Mouse (Mus musculus) embryonic facial prominence, embryonic 15.5 days (tissue): ENCODE measurements around the gene H2afv. TPM values are rescaled to one million over a fixed set of nuclear protein-coding genes. Genes with fewer than 3 reads are reported as not detected.
A peak's percentile ranks its signal among the peaks of the same experiment; 100 is the strongest.
"Not testable (repeated sequence)": the region's sequence is repeated elsewhere in the genome, so short reads cannot be mapped to it uniquely, and the experiment has no call there.

Experiments used
- ATAC-seq: fragments of 200-750 bp; cut with Nextera tagmentation; 2 replicates; pipeline ENCODE4 v1.8.0; 2017; ENCODE audit warnings: low read depth, moderate TSS enrichment; ENCODE audit not compliant: insufficient number of reproducible peaks, low FRiP score, low TSS enrichment
- H3K27ac ChIP-seq: fragments of 300-500 bp; sonication (generic); replicated peaks from 2 replicates; pipeline ENCODE4 v1.5.1; 2015; ENCODE audit warnings: mild to moderate bottlenecking, inconsistent platforms
- H3K27me3 ChIP-seq: fragments of 300-500 bp; sonication (generic); 2 replicates; pipeline ENCODE4 v1.6.1; 2015; ENCODE audit warnings: inconsistent platforms
- H3K36me3 ChIP-seq: fragments of 300-500 bp; sonication (generic); 2 replicates; pipeline ENCODE4 v1.6.1; 2015; ENCODE audit warnings: mild to moderate bottlenecking, inconsistent platforms
- H3K4me1 ChIP-seq: fragments of 300-500 bp; sonication (generic); 2 replicates; pipeline ENCODE4 v1.6.1; 2015; ENCODE audit warnings: inconsistent platforms
- H3K4me2 ChIP-seq: fragments of 300-500 bp; sonication (generic); replicated peaks from 2 replicates; pipeline ENCODE4 v1.6.1; 2015; ENCODE audit warnings: mild to moderate bottlenecking, inconsistent platforms
- H3K4me3 ChIP-seq: fragments of 300-500 bp; sonication (generic); replicated peaks from 2 replicates; pipeline ENCODE4 v1.5.1; 2015; ENCODE audit warnings: mild to moderate bottlenecking, inconsistent platforms
- H3K9ac ChIP-seq: fragments of 300-500 bp; sonication (generic); 2 replicates; pipeline ENCODE4 v1.6.1; 2015; ENCODE audit warnings: inconsistent platforms
- H3K9me3 ChIP-seq: fragments of 300-500 bp; sonication (generic); replicated peaks from 2 replicates; pipeline ENCODE4 v1.6.1; 2016; ENCODE audit warnings: inconsistent platforms
- WGBS: fragments of 180-500 bp; shearing (Covaris S2); methylation state at CpG from one replicate; pipeline ENCODE4 v1.1.7; 2015; 5-methylcytosine and 5-hydroxymethylcytosine counted together
- polyA plus RNA-seq: library from polyadenylated mRNA; unstranded; fragments of >200 nt; fragmentation: Nextera tagmentation; extraction: Ambion mirVana; gene quantifications from 2 replicates; pipeline ENCODE4 v1.2.1, GENCODE M21; 2015

H2afv gene
- polyA plus RNA-seq, 1 experiment from 2014 or later, result 443 TPM

DNA sequence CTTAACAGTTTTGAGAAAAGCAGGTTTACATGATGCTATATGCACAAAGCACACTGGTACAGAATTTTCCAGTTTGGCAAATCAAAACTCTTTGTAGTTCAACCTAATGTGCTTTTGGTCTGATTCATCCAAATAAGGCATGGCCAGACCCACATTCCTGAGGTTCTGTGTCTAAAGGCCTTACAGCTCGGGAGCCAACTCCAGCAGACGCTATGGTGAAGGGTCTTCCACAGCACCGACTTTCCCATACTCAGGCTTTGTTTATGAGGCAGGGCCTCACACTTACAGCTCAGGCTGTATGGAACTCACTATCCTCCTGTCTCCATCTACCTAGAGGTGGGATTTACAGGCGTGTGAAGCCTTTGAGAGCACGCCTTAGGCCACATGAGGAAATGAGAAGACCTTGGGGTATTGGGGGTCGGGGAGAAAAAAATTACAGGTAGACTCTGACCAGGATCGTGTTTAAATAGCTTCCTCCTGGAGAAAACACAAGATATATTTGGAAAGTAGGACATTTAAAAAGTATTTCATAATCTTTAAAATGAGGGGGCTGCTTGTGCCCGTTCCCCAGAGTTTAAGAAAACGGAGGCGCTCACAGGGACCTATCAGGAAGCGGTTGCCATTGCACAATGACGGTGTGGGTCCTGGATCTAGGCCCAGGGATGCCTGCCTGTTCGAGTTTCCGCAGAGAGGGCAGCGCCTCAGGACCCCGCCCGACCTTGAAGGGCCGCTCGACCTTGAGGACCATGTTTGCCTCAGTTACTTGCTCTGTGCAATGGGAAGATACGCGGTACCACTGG, 29.3 kb downstream of the H2afv start, which contains the start of gene Ppia:
Gene Ppia (plus strand): TSS at position 693 of the 800 bp plus-strand sequence.
- ATAC-seq, result peak; percentile 62
- H3K27ac ChIP-seq, result peak within 1 kb of the TSS; percentile 99
- peaks cover 20% of the 10 kb centered on the region for H3K36me3 ChIP-seq
- H3K27me3 ChIP-seq, result no peaks in the 10 kb centered on the region
- 2% methylated on average over 21 of the region's 21 CpGs for WGBS
- H3K9me3 ChIP-seq, result no peaks in the 10 kb centered on the region
- peak within 1 kb of the TSS; percentile 90 for H3K4me3 ChIP-seq
- peak within 1 kb of the TSS; percentile 98 for H3K9ac ChIP-seq
- peaks cover 32% of the 10 kb centered on the region for H3K4me1 ChIP-seq
- peak within 1 kb of the TSS; percentile 72 for H3K4me2 ChIP-seq

DNA sequence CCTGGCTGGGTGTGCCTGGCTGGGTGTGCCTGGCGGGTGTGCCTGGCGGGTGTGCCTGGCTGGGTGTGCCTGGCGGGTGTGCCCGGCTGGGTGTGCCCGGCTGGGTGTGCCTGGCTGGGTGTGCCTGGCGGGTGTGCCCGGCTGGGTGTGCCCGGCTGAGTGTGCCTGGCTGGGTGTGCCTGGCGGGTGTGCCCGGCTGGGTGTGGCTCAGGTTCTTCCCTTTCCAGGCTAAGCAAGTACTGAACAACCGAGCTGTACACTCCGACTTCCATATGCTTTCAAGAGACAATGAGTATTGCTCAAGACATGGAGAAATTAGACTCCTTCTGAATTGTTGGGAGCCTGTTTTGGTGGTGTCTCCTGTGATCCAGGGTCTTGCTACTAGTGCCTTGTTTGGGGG, 31.0 kb downstream of the H2afv start:
- H3K36me3 ChIP-seq, result 0 out of 2 replicates have a peak, but pooled peaks cover 6% of the 10 kb centered on the region
- H3K9ac ChIP-seq, result no peak overlapping the region
- no peak overlapping the region for H3K4me2 ChIP-seq
- H3K27ac ChIP-seq, result no peak overlapping the region
- H3K4me1 ChIP-seq, result peaks cover 30% of the 10 kb centered on the region
- ATAC-seq, result no peak
- no peak overlapping the region for H3K4me3 ChIP-seq
- no peaks in the 10 kb centered on the region for H3K27me3 ChIP-seq
- H3K9me3 ChIP-seq, result no peaks in the 10 kb centered on the region
- WGBS, result 96% methylated on average over 12 of the region's 12 CpGs

GRCm38 (mm10) chr11:6411684-6412083, 32.6 kb downstream of the H2afv start:
- no peak for ATAC-seq
- H3K4me2 ChIP-seq, result no peak overlapping the region
- H3K4me3 ChIP-seq, result no peak overlapping the region
- H3K4me1 ChIP-seq, result peaks cover 29% of the 10 kb centered on the region
- 2% methylated on average over 5 of the region's 5 CpGs for WGBS
- no peak overlapping the region for H3K9ac ChIP-seq
- no peaks in the 10 kb centered on the region for H3K36me3 ChIP-seq
- no peaks in the 10 kb centered on the region for H3K27me3 ChIP-seq
- H3K27ac ChIP-seq, result no peak overlapping the region
- no peaks in the 10 kb centered on the region for H3K9me3 ChIP-seq

DNA sequence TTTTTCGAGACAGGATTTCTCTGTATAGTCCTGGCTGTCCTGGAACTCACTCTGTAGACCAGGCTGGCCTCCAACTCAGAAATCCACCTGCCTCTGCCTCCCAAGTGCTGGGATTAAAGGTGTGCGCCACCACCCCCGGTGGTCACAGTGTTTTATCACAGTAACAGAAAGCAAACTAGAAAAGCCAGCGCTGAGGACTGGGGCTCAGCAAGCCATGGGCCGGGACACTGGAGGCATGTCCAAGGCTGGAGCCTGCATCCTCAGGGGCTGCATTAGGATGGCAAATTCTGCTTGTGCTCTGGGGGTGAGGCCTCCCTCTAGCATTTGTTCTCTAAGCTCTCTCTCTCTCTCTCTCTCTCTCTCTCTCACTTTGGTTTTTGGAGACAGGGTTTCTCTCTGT, 33.5 kb downstream of the H2afv start:
- H3K9ac ChIP-seq, H3K4me2 ChIP-seq, H3K27me3 ChIP-seq, H3K9me3 ChIP-seq, H3K27ac ChIP-seq, H3K36me3 ChIP-seq, ATAC-seq, H3K4me3 ChIP-seq: not testable (repeated sequence)
- peaks cover 38% of the 10 kb centered on the region for H3K4me1 ChIP-seq
- 90% methylated on average over 5 of the region's 5 CpGs for WGBS

DNA sequence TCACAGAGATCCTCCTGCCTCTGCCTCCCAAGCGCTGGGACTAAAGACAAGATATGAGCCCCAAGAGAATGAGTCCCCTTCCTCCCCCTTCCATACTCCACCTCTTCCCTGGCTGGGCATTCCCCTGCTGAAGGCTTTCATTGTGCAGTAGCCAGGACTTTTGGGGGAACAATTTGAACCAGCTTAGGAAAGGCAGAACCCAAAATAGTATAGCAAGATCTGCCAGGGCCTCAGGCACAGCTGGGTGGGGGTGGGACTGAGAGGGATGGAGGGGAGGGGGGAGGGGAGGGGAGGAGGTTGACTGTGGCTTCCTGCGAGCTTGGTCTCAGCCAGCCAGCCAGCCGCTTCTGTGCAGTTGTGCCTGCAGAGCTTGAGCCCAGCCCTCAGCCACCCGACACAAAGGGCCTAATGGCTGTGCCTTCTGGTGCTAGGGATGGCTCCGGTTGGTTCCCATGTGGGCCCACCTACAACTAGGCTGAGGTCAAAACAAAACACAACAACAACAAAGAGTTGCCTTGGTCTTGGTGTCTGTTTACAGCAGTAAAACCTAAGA, 34.1 kb downstream of the H2afv start:
- Histone ChIP-seq H3K9me3 (no peaks in the 10 kb centered on the region), H3K36me3 (peaks cover 3% of the 10 kb centered on the region), H3K27ac (peak overlapping the region; percentile 45; the same call in 1 of the 2 replicates), H3K27me3 (no peaks in the 10 kb centered on the region), H3K4me3 (no peak overlapping the region), H3K9ac (no peak overlapping the region), H3K4me1 (peaks cover 44% of the 10 kb centered on the region), H3K4me2 (no peak overlapping the region)
- no peak for ATAC-seq
- WGBS, result 45% methylated on average over 5 of the region's 5 CpGs

DNA sequence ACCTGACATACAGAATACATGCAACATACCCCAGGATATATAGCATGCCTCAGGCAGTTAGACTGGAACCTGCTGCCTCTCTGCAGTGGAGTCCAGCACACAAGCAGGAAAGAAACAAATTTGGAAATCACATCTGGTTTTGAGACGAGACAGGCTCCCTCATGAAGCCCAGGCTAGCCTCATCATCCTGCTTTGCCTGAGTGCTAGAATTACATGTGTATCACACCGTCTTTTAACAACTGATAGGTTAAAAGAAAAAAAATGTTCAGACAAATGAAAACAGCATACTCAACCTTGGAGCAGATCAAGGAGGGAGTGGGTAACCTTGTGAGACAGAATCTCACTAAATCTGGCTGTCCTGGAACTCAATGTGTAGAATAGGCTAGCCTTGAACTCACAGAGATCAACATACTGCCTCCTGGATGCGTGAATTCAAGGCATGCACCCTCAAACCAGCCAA, 37.1 kb downstream of the H2afv start:
- no peak overlapping the region for H3K4me2 ChIP-seq
- WGBS, result 60% methylated on average over 3 of the region's 3 CpGs
- ATAC-seq, result no peak

GRCm38 (mm10) chr11:6406251-6407161, 37.7 kb downstream of the H2afv start:
- no peaks in the 10 kb centered on the region for H3K9me3 ChIP-seq
- H3K4me2 ChIP-seq, result peak overlapping the region; percentile 29
- H3K36me3 ChIP-seq, result peaks cover 39% of the 10 kb centered on the region
- peak overlapping the region; percentile 92 for H3K27ac ChIP-seq
- no peaks in the 10 kb centered on the region for H3K27me3 ChIP-seq
- peaks cover 45% of the 10 kb centered on the region for H3K4me1 ChIP-seq
- H3K9ac ChIP-seq, result no peak overlapping the region
- ATAC-seq, result peak; percentile 61
- no peak overlapping the region for H3K4me3 ChIP-seq
- 24% methylated on average over 14 of the region's 14 CpGs for WGBS

More for the DNA sequence above, 37.1 kb downstream of the H2afv start:
- Histone ChIP-seq H3K9ac (no peak overlapping the region), H3K27ac (peak overlapping the region; percentile 92), H3K27me3 (no peaks in the 10 kb centered on the region), H3K36me3 (peaks cover 32% of the 10 kb centered on the region), H3K9me3 (no peaks in the 10 kb centered on the region), H3K4me1 (peaks cover 48% of the 10 kb centered on the region), H3K4me3 (no peak overlapping the region)

DNA sequence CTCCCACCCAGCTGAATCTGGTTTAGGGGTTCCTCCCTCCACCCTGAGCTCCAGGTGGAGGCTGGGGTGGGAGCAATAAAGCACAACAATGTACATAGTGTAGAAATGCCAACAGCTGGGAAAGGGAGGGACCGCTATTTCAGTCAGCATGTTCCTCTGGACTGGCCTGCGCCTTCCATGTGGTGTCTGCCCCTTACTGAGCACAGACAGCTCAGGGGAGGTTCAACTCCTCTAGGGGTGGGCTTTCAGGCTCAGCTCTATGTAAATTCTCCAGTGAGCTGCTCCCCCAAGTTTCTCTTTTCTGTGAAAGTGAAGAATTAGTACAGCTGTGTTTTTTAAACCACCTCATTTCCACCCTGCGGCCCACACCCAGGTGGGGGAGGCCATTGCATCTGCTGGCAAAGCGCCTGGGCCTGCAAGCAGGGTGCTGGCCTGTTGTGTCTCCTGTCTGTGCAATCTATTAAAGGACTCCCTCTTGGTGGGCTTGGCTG, 38.6 kb downstream of the H2afv start:
- WGBS, result 42% methylated on average over 4 of the region's 4 CpGs
- no peaks in the 10 kb centered on the region for H3K9me3 ChIP-seq
- no peak overlapping the region for H3K4me2 ChIP-seq
- H3K4me1 ChIP-seq, result peaks cover 43% of the 10 kb centered on the region
- H3K27me3 ChIP-seq, result no peaks in the 10 kb centered on the region
- ATAC-seq, result peak; percentile 69
- H3K27ac ChIP-seq, result peak overlapping the region; percentile 92
- H3K9ac ChIP-seq, result no peak overlapping the region
- no peak overlapping the region for H3K4me3 ChIP-seq
- peaks cover 48% of the 10 kb centered on the region for H3K36me3 ChIP-seq

- Histone ChIP-seq H3K27ac (peak overlapping the region; percentile 92), H3K4me1 (peaks cover 39% of the 10 kb centered on the region), H3K4me3 (no peak overlapping the region), H3K27me3 (no peaks in the 10 kb centered on the region), H3K9me3 (no peaks in the 10 kb centered on the region), H3K9ac (no peak overlapping the region), H3K4me2 (no peak overlapping the region), H3K36me3 (peaks cover 55% of the 10 kb centered on the region)
- WGBS, result 69% methylated on average over 9 of the region's 9 CpGs
- no peak for ATAC-seq
Observed at GRCm38 (mm10) chr11:6404699-6405566, 39.3 kb downstream of the H2afv start.

- 89% methylated on average over 5 of the region's 5 CpGs for WGBS
- no peak for ATAC-seq
- H3K4me2 ChIP-seq, result no peak overlapping the region
- H3K4me1 ChIP-seq, result peaks cover 36% of the 10 kb centered on the region
- H3K27me3 ChIP-seq, result no peaks in the 10 kb centered on the region
- H3K36me3 ChIP-seq, result peaks cover 65% of the 10 kb centered on the region
- H3K9me3 ChIP-seq, result no peaks in the 10 kb centered on the region
- no peak overlapping the region for H3K4me3 ChIP-seq
- H3K27ac ChIP-seq, result peak overlapping the region; percentile 92; the same call in 1 of the 2 replicates
- no peak overlapping the region for H3K9ac ChIP-seq
Observed at GRCm38 (mm10) chr11:6403830-6404405, 40.3 kb downstream of the H2afv start.
